Mouse (Mus musculus) adipocyte (in vitro differentiated cells): ENCODE results near the gene AC140267.1.
A peak's percentile ranks its signal among the peaks of the same experiment; 100 is the strongest.

Experiments
- DNase-seq: peaks from one replicate; pipeline ENCODE4 v3.0.0-alpha.2; 2016; ENCODE audit warnings: low spot score

AC140267.1 gene

GRCm38 (mm10) chr15:80263610-80264575 lies 28.3 kb downstream of the AC140267.1 start, which contains the start of gene Rps19bp1:
Gene Rps19bp1 (minus strand): TSS chr15:80264315.
- peak; percentile 95 for DNase-seq

GRCm38 (mm10) chr15:80266281-80266680 lies 30.6 kb downstream of the AC140267.1 start:
- DNase-seq = peak; percentile 92

- DNase-seq = no peak
These were observed 36.3 kb downstream of the AC140267.1 start for GRCm38 (mm10) chr15:80271858-80272396.

- no peak for DNase-seq
These were observed 41.5 kb downstream of the AC140267.1 start for GRCm38 (mm10) chr15:80277107-80277506.

GRCm38 (mm10) chr15:80277625-80278024 lies 42.0 kb downstream of the AC140267.1 start:
- peak; percentile 76 for DNase-seq

GRCm38 (mm10) chr15:80278121-80278759 lies 42.6 kb downstream of the AC140267.1 start:
- DNase-seq = no peak

- no peak for DNase-seq
These were observed 43.4 kb downstream of the AC140267.1 start for GRCm38 (mm10) chr15:80279053-80279452.

- DNase-seq = no peak
These were observed 45.0 kb downstream of the AC140267.1 start for GRCm38 (mm10) chr15:80280646-80281045.
